Mouse (Mus musculus): ENCODE data around the gene Arglu1. TPM values are rescaled to one million over a fixed set of nuclear protein-coding genes. Genes with fewer than 3 reads are reported as not detected.

Arglu1 gene
- 111 TPM in 2 replicates for polyA plus RNA-seq (2016; fragmentation: Nextera tagmentation; extraction: Ambion mirVana)

- Histone ChIP-seq H3K9me3 (replicated peaks) (no peaks in the 10 kb centered on the region), H3K27ac (ENCODE audit: poor library complexity, severe bottlenecking) (peak within 1 kb of the TSS; percentile 96), H3K27me3 (replicated peaks) (no peaks in the 10 kb centered on the region), H3K4me3 (peak within 1 kb of the TSS; percentile 95), H3K4me1 (replicated peaks) (peaks cover 35% of the 10 kb centered on the region), H3K9ac (peak within 1 kb of the TSS; percentile 99), H3K4me2 (peak within 1 kb of the TSS; percentile 81), H3K36me3 (no peaks in the 10 kb centered on the region)
- under 1% methylated on average over 81 of the region's 81 CpGs for WGBS
- peak; percentile 96 for ATAC-seq (ENCODE audit: insufficient number of reproducible peaks, low FRiP score)
Observed at GRCm38 (mm10) chr8:8690146-8691092, at the start of gene Arglu1. Gene Arglu1 (minus strand): TSS chr8:8690521.

- no peak for ATAC-seq (ENCODE audit: insufficient number of reproducible peaks, low FRiP score)
- Histone ChIP-seq H3K27ac (ENCODE audit: poor library complexity, severe bottlenecking) (no peak overlapping the region), H3K4me3 (no peak overlapping the region), H3K4me1 (replicated peaks) (no peaks in the 10 kb centered on the region), H3K27me3 (replicated peaks) (no peaks in the 10 kb centered on the region), H3K4me2 (no peak overlapping the region), H3K36me3 (no peaks in the 10 kb centered on the region), H3K9me3 (replicated peaks) (no peaks in the 10 kb centered on the region), H3K9ac (no peak overlapping the region)
- 58% methylated on average over 3 of the region's 3 CpGs for WGBS
Observed at GRCm38 (mm10) chr8:8737271-8737670, 47.0 kb upstream of the Arglu1 start.

- Histone ChIP-seq H3K4me3 (no peak overlapping the region), H3K9me3 (replicated peaks) (no peaks in the 10 kb centered on the region), H3K27me3 (replicated peaks) (no peaks in the 10 kb centered on the region), H3K4me2 (no peak overlapping the region), H3K36me3 (no peaks in the 10 kb centered on the region), H3K9ac (no peak overlapping the region), H3K4me1 (replicated peaks) (no peaks in the 10 kb centered on the region), H3K27ac (ENCODE audit: poor library complexity, severe bottlenecking) (no peak overlapping the region)
- 82% methylated on average over 8 of the region's 8 CpGs for WGBS
- ATAC-seq (ENCODE audit: insufficient number of reproducible peaks, low FRiP score): no peak
Observed at GRCm38 (mm10) chr8:8736826-8737225, 46.5 kb upstream of the Arglu1 start.

- no peak for ATAC-seq (ENCODE audit: insufficient number of reproducible peaks, low FRiP score)
- 27% methylated on average over 4 of the region's 4 CpGs for WGBS
- H3K27me3 ChIP-seq (replicated peaks): no peaks in the 10 kb centered on the region
- no peak overlapping the region for H3K9ac ChIP-seq
- H3K4me3 ChIP-seq: no peak overlapping the region
- no peaks in the 10 kb centered on the region for H3K4me1 ChIP-seq (replicated peaks)
- no peaks in the 10 kb centered on the region for H3K36me3 ChIP-seq
- H3K27ac ChIP-seq (ENCODE audit: poor library complexity, severe bottlenecking): no peak overlapping the region
- no peak overlapping the region for H3K4me2 ChIP-seq
- H3K9me3 ChIP-seq (replicated peaks): no peaks in the 10 kb centered on the region
Observed at GRCm38 (mm10) chr8:8733804-8734203, 43.5 kb upstream of the Arglu1 start.

GRCm38 (mm10) chr8:8728643-8729042 lies 38.3 kb upstream of the Arglu1 start:
- Histone ChIP-seq H3K27me3 (replicated peaks) (no peaks in the 10 kb centered on the region), H3K27ac (ENCODE audit: poor library complexity, severe bottlenecking) (no peak overlapping the region), H3K36me3 (no peaks in the 10 kb centered on the region), H3K9me3 (replicated peaks) (no peaks in the 10 kb centered on the region), H3K4me1 (replicated peaks) (no peaks in the 10 kb centered on the region), H3K4me3 (no peak overlapping the region), H3K9ac (no peak overlapping the region), H3K4me2 (no peak overlapping the region)
- ATAC-seq (ENCODE audit: insufficient number of reproducible peaks, low FRiP score): no peak
- 90% methylated on average over 2 of the region's 2 CpGs for WGBS

GRCm38 (mm10) chr8:8726547-8726946 lies 36.2 kb upstream of the Arglu1 start:
- ATAC-seq (ENCODE audit: insufficient number of reproducible peaks, low FRiP score): no peak
- Histone ChIP-seq H3K4me1 (replicated peaks) (no peaks in the 10 kb centered on the region), H3K27me3 (replicated peaks) (no peaks in the 10 kb centered on the region), H3K4me3 (no peak overlapping the region), H3K36me3 (no peaks in the 10 kb centered on the region), H3K27ac (ENCODE audit: poor library complexity, severe bottlenecking) (no peak overlapping the region), H3K9ac (no peak overlapping the region), H3K4me2 (no peak overlapping the region), H3K9me3 (replicated peaks) (no peaks in the 10 kb centered on the region)
- WGBS: 67% methylated on average over 2 of the region's 2 CpGs

GRCm38 (mm10) chr8:8704813-8705212 lies 14.5 kb upstream of the Arglu1 start:
- Histone ChIP-seq H3K36me3 (no peaks in the 10 kb centered on the region), H3K4me3 (no peak overlapping the region)
- WGBS: 51% methylated on average over 9 of the region's 9 CpGs

GRCm38 (mm10) chr8:8703668-8704067 lies 13.3 kb upstream of the Arglu1 start:
- no peaks in the 10 kb centered on the region for H3K9me3 ChIP-seq (replicated peaks)
- H3K4me3 ChIP-seq: no peak overlapping the region
- H3K27me3 ChIP-seq (replicated peaks): no peaks in the 10 kb centered on the region
- peaks cover 6% of the 10 kb centered on the region; the same call in 1 of the 2 replicates for H3K4me1 ChIP-seq (replicated peaks)
- WGBS: 73% methylated on average over 2 of the region's 2 CpGs
- no peaks in the 10 kb centered on the region for H3K36me3 ChIP-seq
- ATAC-seq (ENCODE audit: insufficient number of reproducible peaks, low FRiP score): no peak
- H3K4me2 ChIP-seq: no peak overlapping the region
- H3K27ac ChIP-seq (ENCODE audit: poor library complexity, severe bottlenecking): no peak overlapping the region
- H3K9ac ChIP-seq: no peak overlapping the region

More at GRCm38 (mm10) chr8:8704813-8705212, 14.5 kb upstream of the Arglu1 start:
- ATAC-seq (ENCODE audit: insufficient number of reproducible peaks, low FRiP score): no peak
- H3K27ac ChIP-seq (ENCODE audit: poor library complexity, severe bottlenecking): no peak overlapping the region
- no peaks in the 10 kb centered on the region for H3K27me3 ChIP-seq (replicated peaks)
- no peak overlapping the region for H3K9ac ChIP-seq
- H3K4me2 ChIP-seq: no peak overlapping the region
- H3K4me1 ChIP-seq (replicated peaks): peaks cover 6% of the 10 kb centered on the region; the same call in 1 of the 2 replicates
- no peaks in the 10 kb centered on the region for H3K9me3 ChIP-seq (replicated peaks)

GRCm38 (mm10) chr8:8700821-8701220 lies 10.5 kb upstream of the Arglu1 start:
- no peak overlapping the region for H3K4me2 ChIP-seq
- ATAC-seq (ENCODE audit: insufficient number of reproducible peaks, low FRiP score): no peak
- 87% methylated on average over 10 of the region's 10 CpGs for WGBS
- no peak overlapping the region for H3K9ac ChIP-seq
- H3K27ac ChIP-seq (ENCODE audit: poor library complexity, severe bottlenecking): no peak overlapping the region
- H3K36me3 ChIP-seq: no peaks in the 10 kb centered on the region
- H3K27me3 ChIP-seq (replicated peaks): no peaks in the 10 kb centered on the region
- no peaks in the 10 kb centered on the region for H3K9me3 ChIP-seq (replicated peaks)
- H3K4me1 ChIP-seq (replicated peaks): peaks cover 6% of the 10 kb centered on the region; the same call in 1 of the 2 replicates
- H3K4me3 ChIP-seq: no peak overlapping the region

- no peak for ATAC-seq (ENCODE audit: insufficient number of reproducible peaks, low FRiP score)
Observed at GRCm38 (mm10) chr8:8700229-8700628, 9.9 kb upstream of the Arglu1 start.

GRCm38 (mm10) chr8:8689454-8690145 lies 721 bp downstream of the Arglu1 start:
- Histone ChIP-seq H3K9ac (peak overlapping the region; percentile 99), H3K27me3 (replicated peaks) (no peaks in the 10 kb centered on the region), H3K4me2 (peak overlapping the region; percentile 81), H3K4me1 (replicated peaks) (peaks cover 37% of the 10 kb centered on the region), H3K36me3 (no peaks in the 10 kb centered on the region), H3K4me3 (peak overlapping the region; percentile 95), H3K9me3 (replicated peaks) (no peaks in the 10 kb centered on the region), H3K27ac (ENCODE audit: poor library complexity, severe bottlenecking) (peak overlapping the region; percentile 96)
- peak; percentile 78 for ATAC-seq (ENCODE audit: insufficient number of reproducible peaks, low FRiP score)
- WGBS: under 1% methylated on average over 68 of the region's 68 CpGs

More at GRCm38 (mm10) chr8:8700229-8700628, 9.9 kb upstream of the Arglu1 start:
- no peak overlapping the region for H3K4me2 ChIP-seq
- WGBS: 61% methylated on average over 4 of the region's 4 CpGs
- H3K36me3 ChIP-seq: no peaks in the 10 kb centered on the region
- no peak overlapping the region for H3K27ac ChIP-seq (ENCODE audit: poor library complexity, severe bottlenecking)
- H3K9ac ChIP-seq: no peak overlapping the region
- H3K4me1 ChIP-seq (replicated peaks): peaks cover 5% of the 10 kb centered on the region; the same call in 1 of the 2 replicates
- no peaks in the 10 kb centered on the region for H3K9me3 ChIP-seq (replicated peaks)
- no peak overlapping the region for H3K4me3 ChIP-seq
- no peaks in the 10 kb centered on the region for H3K27me3 ChIP-seq (replicated peaks)
